Mouse (Mus musculus): ENCODE results near the gene Pga5. TPM values are rescaled to one million over a fixed set of nuclear protein-coding genes. Genes with fewer than 3 reads are reported as not detected.
A peak's percentile ranks its signal among the peaks of the same experiment; 100 is the strongest.

Pga5 gene
- polyA plus RNA-seq, 1 experiment from 2014 or later = 0.07 TPM

- Histone ChIP-seq H3K27ac (ENCODE audit: low read depth) (no peak overlapping the region), H3K4me2 (ENCODE audit: low read depth, low read length) (no peak overlapping the region), H3K27me3 (ENCODE audit: insufficient read depth, low read length) (no peaks in the 10 kb centered on the region), H3K9ac (replicated peaks) (no peak overlapping the region), H3K4me1 (ENCODE audit: insufficient read depth) (no peaks in the 10 kb centered on the region), H3K9me3 (ENCODE audit: low read length) (no peaks in the 10 kb centered on the region), H3K36me3 (replicated peaks; ENCODE audit: insufficient read depth, low read length) (no peaks in the 10 kb centered on the region), H3K4me3 (ENCODE audit: low read depth, low read length) (no peak overlapping the region)
- 75% methylated on average over 1 of the region's 1 CpGs for WGBS (ENCODE audit: insufficient replicate concordance)
- DNase-seq (no peak), ATAC-seq (no peak)
- no peak for TF ChIP-seq EP300 (IDR thresholded peaks at IDR 0.05; ENCODE audit: low read depth)
- TF ChIP-seq CTCF (IDR thresholded peaks at IDR 0.05; ENCODE audit: low read depth) = no peak
Observed at GRCm38 (mm10) chr19:10678772-10679067, 849 bp upstream of the Pga5 start.

- Histone ChIP-seq H3K4me2 (ENCODE audit: low read depth, low read length) (no peak overlapping the region), H3K4me1 (ENCODE audit: insufficient read depth) (no peaks in the 10 kb centered on the region), H3K27me3 (ENCODE audit: insufficient read depth, low read length) (no peaks in the 10 kb centered on the region), H3K36me3 (replicated peaks; ENCODE audit: insufficient read depth, low read length) (no peaks in the 10 kb centered on the region), H3K9me3 (ENCODE audit: low read length) (no peaks in the 10 kb centered on the region), H3K4me3 (ENCODE audit: low read depth, low read length) (no peak overlapping the region), H3K9ac (replicated peaks) (no peak overlapping the region), H3K27ac (ENCODE audit: low read depth) (no peak overlapping the region)
- TF ChIP-seq EP300 (IDR thresholded peaks at IDR 0.05; ENCODE audit: low read depth) = no peak
- no peak for TF ChIP-seq CTCF (IDR thresholded peaks at IDR 0.05; ENCODE audit: low read depth)
- DNase-seq (no peak), ATAC-seq (no peak)
- WGBS (ENCODE audit: insufficient replicate concordance) = 82% methylated on average over 16 of the region's 16 CpGs
Observed at GRCm38 (mm10) chr19:10676656-10677055, 1.2 kb downstream of the Pga5 start.

DNA sequence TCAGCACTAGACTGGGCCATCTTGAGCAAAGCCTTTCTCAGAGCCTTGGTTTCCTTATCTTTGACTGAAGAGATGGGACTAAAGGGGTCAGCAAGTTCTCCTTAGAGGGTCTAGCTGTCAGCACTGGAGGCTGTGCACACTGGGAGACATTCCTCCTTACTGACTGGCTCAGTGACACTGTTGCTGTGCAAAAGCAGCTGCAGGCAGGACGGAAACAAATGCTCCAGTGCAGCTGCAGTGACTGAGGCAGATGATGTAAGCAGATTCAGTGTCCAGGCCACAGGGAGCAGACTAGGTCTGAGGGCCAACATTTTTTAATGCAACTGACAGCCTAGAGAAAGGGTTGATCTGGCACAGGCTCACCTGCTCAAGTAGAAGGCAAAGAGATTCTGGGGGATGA, 4.6 kb downstream of the Pga5 start:
- Histone ChIP-seq H3K9me3 (ENCODE audit: low read length) (no peaks in the 10 kb centered on the region), H3K27ac (ENCODE audit: low read depth) (no peak overlapping the region), H3K36me3 (replicated peaks; ENCODE audit: insufficient read depth, low read length) (no peaks in the 10 kb centered on the region), H3K9ac (replicated peaks) (no peak overlapping the region), H3K27me3 (ENCODE audit: insufficient read depth, low read length) (no peaks in the 10 kb centered on the region), H3K4me3 (ENCODE audit: low read depth, low read length) (no peak overlapping the region), H3K4me1 (ENCODE audit: insufficient read depth) (no peaks in the 10 kb centered on the region), H3K4me2 (ENCODE audit: low read depth, low read length) (no peak overlapping the region)
- no peak for DNase-seq
- no peak for TF ChIP-seq EP300 (IDR thresholded peaks at IDR 0.05; ENCODE audit: low read depth)
- no peak for TF ChIP-seq CTCF (IDR thresholded peaks at IDR 0.05; ENCODE audit: low read depth)
- WGBS (ENCODE audit: insufficient replicate concordance) = 59% methylated on average over 1 of the region's 1 CpGs
- ATAC-seq = no peak

- Histone ChIP-seq H3K27ac (ENCODE audit: low read depth) (no peak overlapping the region), H3K27me3 (ENCODE audit: insufficient read depth, low read length) (no peaks in the 10 kb centered on the region), H3K4me3 (ENCODE audit: low read depth, low read length) (no peak overlapping the region), H3K4me1 (ENCODE audit: insufficient read depth) (no peaks in the 10 kb centered on the region), H3K4me2 (ENCODE audit: low read depth, low read length) (no peak overlapping the region), H3K9ac (replicated peaks) (no peak overlapping the region), H3K36me3 (replicated peaks; ENCODE audit: insufficient read depth, low read length) (no peaks in the 10 kb centered on the region), H3K9me3 (ENCODE audit: low read length) (no peaks in the 10 kb centered on the region)
- ATAC-seq (no peak), DNase-seq (no peak)
- WGBS (ENCODE audit: insufficient replicate concordance) = 64% methylated on average over 9 of the region's 9 CpGs
- TF ChIP-seq EP300 (IDR thresholded peaks at IDR 0.05; ENCODE audit: low read depth) = no peak
- TF ChIP-seq CTCF (IDR thresholded peaks at IDR 0.05; ENCODE audit: low read depth) = no peak
Observed at GRCm38 (mm10) chr19:10671854-10672417, 5.9 kb downstream of the Pga5 start.

GRCm38 (mm10) chr19:10671319-10671718, 6.6 kb downstream of the Pga5 start:
- H3K9ac ChIP-seq (replicated peaks) = no peak overlapping the region
- H3K4me1 ChIP-seq (ENCODE audit: insufficient read depth) = no peaks in the 10 kb centered on the region
- no peak for TF ChIP-seq EP300 (IDR thresholded peaks at IDR 0.05; ENCODE audit: low read depth)
- no peak for TF ChIP-seq CTCF (IDR thresholded peaks at IDR 0.05; ENCODE audit: low read depth)
- 62% methylated on average over 4 of the region's 4 CpGs for WGBS (ENCODE audit: insufficient replicate concordance)
- ATAC-seq (no peak), DNase-seq (no peak)
- H3K4me3 ChIP-seq (ENCODE audit: low read depth, low read length) = no peak overlapping the region
- no peaks in the 10 kb centered on the region for H3K9me3 ChIP-seq (ENCODE audit: low read length)
- H3K36me3 ChIP-seq (replicated peaks; ENCODE audit: insufficient read depth, low read length) = no peaks in the 10 kb centered on the region
- H3K27ac ChIP-seq (ENCODE audit: low read depth) = no peak overlapping the region
- H3K4me2 ChIP-seq (ENCODE audit: low read depth, low read length) = no peak overlapping the region
- H3K27me3 ChIP-seq (ENCODE audit: insufficient read depth, low read length) = no peaks in the 10 kb centered on the region

DNA sequence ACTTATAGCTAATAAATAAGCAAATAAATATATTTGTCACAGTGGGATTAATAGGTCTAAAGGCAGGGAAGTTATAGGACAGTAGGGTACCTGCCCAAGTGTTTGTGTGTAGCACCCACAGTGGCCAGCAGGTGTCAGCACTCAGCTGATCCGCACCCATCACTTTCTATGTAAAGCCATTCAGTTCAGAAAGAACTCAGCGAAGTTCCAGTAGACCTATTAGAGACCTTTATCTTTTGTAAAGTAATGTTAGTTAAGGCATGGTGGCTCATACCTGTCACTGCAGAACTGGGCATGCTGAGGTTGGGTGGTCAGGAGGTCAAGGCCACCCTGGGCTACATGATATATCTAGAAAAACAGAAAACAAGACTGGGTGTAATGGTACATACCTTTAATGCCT, 12.4 kb downstream of the Pga5 start:
- Histone ChIP-seq H3K27ac (ENCODE audit: low read depth) (peak overlapping the region; percentile 19; the same call in 1 of the 2 replicates), H3K27me3 (ENCODE audit: insufficient read depth, low read length) (no peaks in the 10 kb centered on the region), H3K4me3 (ENCODE audit: low read depth, low read length) (no peak overlapping the region), H3K4me1 (ENCODE audit: insufficient read depth) (peaks cover 6% of the 10 kb centered on the region), H3K9ac (replicated peaks) (no peak overlapping the region), H3K9me3 (ENCODE audit: low read length) (no peaks in the 10 kb centered on the region), H3K4me2 (ENCODE audit: low read depth, low read length) (no peak overlapping the region), H3K36me3 (replicated peaks; ENCODE audit: insufficient read depth, low read length) (no peaks in the 10 kb centered on the region)
- DNase-seq (peak; percentile 84), ATAC-seq (peak; percentile 30; the same call in 1 of the 2 replicates)
- no peak for TF ChIP-seq EP300 (IDR thresholded peaks at IDR 0.05; ENCODE audit: low read depth)
- TF ChIP-seq CTCF (IDR thresholded peaks at IDR 0.05; ENCODE audit: low read depth) = peak; percentile 89
- 7% methylated on average over 2 of the region's 2 CpGs for WGBS (ENCODE audit: insufficient replicate concordance)

GRCm38 (mm10) chr19:10665093-10665492, 12.8 kb downstream of the Pga5 start:
- no peak for TF ChIP-seq EP300 (IDR thresholded peaks at IDR 0.05; ENCODE audit: low read depth)
- no peak for TF ChIP-seq CTCF (IDR thresholded peaks at IDR 0.05; ENCODE audit: low read depth)
- DNase-seq (peak; percentile 56), ATAC-seq (peak; percentile 22; the same call in 1 of the 2 replicates)
- Histone ChIP-seq H3K4me2 (ENCODE audit: low read depth, low read length) (no peak overlapping the region), H3K4me3 (ENCODE audit: low read depth, low read length) (no peak overlapping the region), H3K9me3 (ENCODE audit: low read length) (no peaks in the 10 kb centered on the region), H3K27me3 (ENCODE audit: insufficient read depth, low read length) (no peaks in the 10 kb centered on the region), H3K9ac (replicated peaks) (no peak overlapping the region), H3K36me3 (replicated peaks; ENCODE audit: insufficient read depth, low read length) (no peaks in the 10 kb centered on the region), H3K27ac (ENCODE audit: low read depth) (peak overlapping the region; percentile 19; the same call in 1 of the 2 replicates), H3K4me1 (ENCODE audit: insufficient read depth) (peaks cover 10% of the 10 kb centered on the region)
- 47% methylated on average over 3 of the region's 3 CpGs for WGBS (ENCODE audit: insufficient replicate concordance)

Measured in liver, postnatal 0 days (tissue).